Mouse (Mus musculus) embryonic facial prominence, embryonic 15.5 days (tissue): Measurements from ENCODE around the gene Hephl1. TPM values are rescaled to one million over a fixed set of nuclear protein-coding genes. Genes with fewer than 3 reads are reported as not detected.
"Not testable (repeated sequence)": the region's sequence is repeated elsewhere in the genome, so short reads cannot be mapped to it uniquely, and the experiment has no call there.

Experiments used
- ATAC-seq: fragments of 200-750 bp; cut with Nextera tagmentation; 2 replicates; pipeline ENCODE4 v1.8.0; 2017; ENCODE audit warnings: low read depth, moderate TSS enrichment; ENCODE audit not compliant: insufficient number of reproducible peaks, low FRiP score, low TSS enrichment
- H3K27ac ChIP-seq: fragments of 300-500 bp; sonication (generic); replicated peaks from 2 replicates; pipeline ENCODE4 v1.5.1; 2015; ENCODE audit warnings: mild to moderate bottlenecking, inconsistent platforms
- H3K27me3 ChIP-seq: fragments of 300-500 bp; sonication (generic); 2 replicates; pipeline ENCODE4 v1.6.1; 2015; ENCODE audit warnings: inconsistent platforms
- H3K36me3 ChIP-seq: fragments of 300-500 bp; sonication (generic); 2 replicates; pipeline ENCODE4 v1.6.1; 2015; ENCODE audit warnings: mild to moderate bottlenecking, inconsistent platforms
- H3K4me1 ChIP-seq: fragments of 300-500 bp; sonication (generic); 2 replicates; pipeline ENCODE4 v1.6.1; 2015; ENCODE audit warnings: inconsistent platforms
- H3K4me2 ChIP-seq: fragments of 300-500 bp; sonication (generic); replicated peaks from 2 replicates; pipeline ENCODE4 v1.6.1; 2015; ENCODE audit warnings: mild to moderate bottlenecking, inconsistent platforms
- H3K4me3 ChIP-seq: fragments of 300-500 bp; sonication (generic); replicated peaks from 2 replicates; pipeline ENCODE4 v1.5.1; 2015; ENCODE audit warnings: mild to moderate bottlenecking, inconsistent platforms
- H3K9ac ChIP-seq: fragments of 300-500 bp; sonication (generic); 2 replicates; pipeline ENCODE4 v1.6.1; 2015; ENCODE audit warnings: inconsistent platforms
- H3K9me3 ChIP-seq: fragments of 300-500 bp; sonication (generic); replicated peaks from 2 replicates; pipeline ENCODE4 v1.6.1; 2016; ENCODE audit warnings: inconsistent platforms
- WGBS: fragments of 180-500 bp; shearing (Covaris S2); methylation state at CpG from one replicate; pipeline ENCODE4 v1.1.7; 2015; 5-methylcytosine and 5-hydroxymethylcytosine counted together
- polyA plus RNA-seq: library from polyadenylated mRNA; unstranded; fragments of >200 nt; fragmentation: Nextera tagmentation; extraction: Ambion mirVana; gene quantifications from 2 replicates; pipeline ENCODE4 v1.2.1, GENCODE M21; 2015

Hephl1 gene
- polyA plus RNA-seq, 1 experiment from 2014 or later = 0.23 TPM

- no peak overlapping the region for H3K4me3 ChIP-seq
- H3K9ac ChIP-seq = no peak overlapping the region
- no peak for ATAC-seq
- WGBS = 60% methylated on average over 11 of the region's 11 CpGs
- no peak overlapping the region for H3K27ac ChIP-seq
- no peaks in the 10 kb centered on the region for H3K4me1 ChIP-seq
- H3K36me3 ChIP-seq = no peaks in the 10 kb centered on the region
- no peak overlapping the region for H3K4me2 ChIP-seq
- H3K27me3 ChIP-seq = no peaks in the 10 kb centered on the region
- H3K9me3 ChIP-seq = no peaks in the 10 kb centered on the region
Measured at GRCm38 (mm10) chr9:15103579-15104300, 8.2 kb downstream of the Hephl1 start.

GRCm38 (mm10) chr9:15101531-15102161 lies 10.3 kb downstream of the Hephl1 start:
- H3K27me3 ChIP-seq = no peaks in the 10 kb centered on the region
- H3K36me3 ChIP-seq = no peaks in the 10 kb centered on the region
- no peak overlapping the region for H3K9ac ChIP-seq
- H3K4me1 ChIP-seq = no peaks in the 10 kb centered on the region
- no peak for ATAC-seq
- 52% methylated on average over 7 of the region's 7 CpGs for WGBS
- H3K27ac ChIP-seq = no peak overlapping the region
- H3K4me2 ChIP-seq = no peak overlapping the region
- H3K9me3 ChIP-seq = no peaks in the 10 kb centered on the region
- H3K4me3 ChIP-seq = no peak overlapping the region

- not testable (repeated sequence) for H3K4me3 ChIP-seq, H3K36me3 ChIP-seq, H3K27ac ChIP-seq, H3K4me1 ChIP-seq, ATAC-seq, H3K9ac ChIP-seq, H3K4me2 ChIP-seq, H3K9me3 ChIP-seq, H3K27me3 ChIP-seq
- WGBS = 91% methylated on average over 4 of the region's 7 CpGs
Measured at GRCm38 (mm10) chr9:15098421-15098820, 13.5 kb downstream of the Hephl1 start.

GRCm38 (mm10) chr9:15097172-15097571 lies 14.7 kb downstream of the Hephl1 start:
- H3K9ac ChIP-seq = no peak overlapping the region
- no peak overlapping the region for H3K4me2 ChIP-seq
- H3K4me1 ChIP-seq = no peaks in the 10 kb centered on the region
- WGBS = 82% methylated on average over 2 of the region's 2 CpGs
- ATAC-seq = no peak
- H3K27me3 ChIP-seq = no peaks in the 10 kb centered on the region; the same call in 1 of the 2 replicates
- no peak overlapping the region for H3K27ac ChIP-seq
- H3K36me3 ChIP-seq = no peaks in the 10 kb centered on the region
- H3K4me3 ChIP-seq = no peak overlapping the region
- H3K9me3 ChIP-seq = no peaks in the 10 kb centered on the region

GRCm38 (mm10) chr9:15096161-15096560 lies 15.7 kb downstream of the Hephl1 start:
- ATAC-seq = no peak
- H3K4me1 ChIP-seq = no peaks in the 10 kb centered on the region
- H3K4me2 ChIP-seq = no peak overlapping the region
- no peaks in the 10 kb centered on the region for H3K36me3 ChIP-seq
- H3K9me3 ChIP-seq = no peaks in the 10 kb centered on the region
- H3K9ac ChIP-seq = no peak overlapping the region
- 75% methylated on average over 1 of the region's 1 CpGs for WGBS
- no peak overlapping the region for H3K27ac ChIP-seq
- no peaks in the 10 kb centered on the region; the same call in 1 of the 2 replicates for H3K27me3 ChIP-seq
- no peak overlapping the region for H3K4me3 ChIP-seq

- Histone ChIP-seq H3K27me3 (no peaks in the 10 kb centered on the region; the same call in 1 of the 2 replicates), H3K4me2 (no peak overlapping the region), H3K27ac (no peak overlapping the region), H3K36me3 (no peaks in the 10 kb centered on the region), H3K9me3 (no peaks in the 10 kb centered on the region), H3K4me1 (no peaks in the 10 kb centered on the region), H3K9ac (no peak overlapping the region), H3K4me3 (no peak overlapping the region)
- WGBS = 55% methylated on average over 3 of the region's 3 CpGs
- no peak for ATAC-seq
Measured at GRCm38 (mm10) chr9:15095206-15095605, 16.7 kb downstream of the Hephl1 start.

- Histone ChIP-seq H3K9me3 (no peaks in the 10 kb centered on the region), H3K36me3 (no peaks in the 10 kb centered on the region), H3K4me1 (0 out of 2 replicates have a peak, but pooled peaks cover 6% of the 10 kb centered on the region), H3K27ac (no peak overlapping the region), H3K4me2 (no peak overlapping the region), H3K27me3 (no peaks in the 10 kb centered on the region), H3K4me3 (no peak overlapping the region), H3K9ac (no peak overlapping the region)
- no peak for ATAC-seq
- WGBS = 73% methylated on average over 6 of the region's 6 CpGs
Measured at GRCm38 (mm10) chr9:15068686-15069295, 43.1 kb downstream of the Hephl1 start.

- Histone ChIP-seq H3K4me3 (no peak overlapping the region), H3K27ac (no peak overlapping the region), H3K9me3 (no peaks in the 10 kb centered on the region), H3K4me2 (no peak overlapping the region), H3K9ac (no peak overlapping the region), H3K27me3 (no peaks in the 10 kb centered on the region), H3K4me1 (0 out of 2 replicates have a peak, but pooled peaks cover 6% of the 10 kb centered on the region), H3K36me3 (no peaks in the 10 kb centered on the region)
- 74% methylated on average over 7 of the region's 7 CpGs for whole genome bisulfite sequencing
- ATAC-seq = no peak
Measured at GRCm38 (mm10) chr9:15067995-15068685, 43.8 kb downstream of the Hephl1 start.

GRCm38 (mm10) chr9:15064176-15064575 lies 47.7 kb downstream of the Hephl1 start:
- no peaks in the 10 kb centered on the region for H3K36me3 ChIP-seq
- H3K4me2 ChIP-seq = no peak overlapping the region
- 0 out of 2 replicates have a peak, but pooled peaks cover 5% of the 10 kb centered on the region for H3K4me1 ChIP-seq
- ATAC-seq = no peak
- no peak overlapping the region for H3K27ac ChIP-seq
- WGBS = 23% methylated on average over 1 of the region's 1 CpGs
- no peak overlapping the region for H3K4me3 ChIP-seq
- H3K9me3 ChIP-seq = no peaks in the 10 kb centered on the region
- no peak overlapping the region for H3K9ac ChIP-seq
- no peaks in the 10 kb centered on the region for H3K27me3 ChIP-seq

GRCm38 (mm10) chr9:15060847-15061246 lies 51.1 kb downstream of the Hephl1 start:
- Histone ChIP-seq H3K9me3 (no peaks in the 10 kb centered on the region), H3K4me2 (no peak overlapping the region), H3K4me3 (no peak overlapping the region), H3K27ac (no peak overlapping the region), H3K27me3 (no peaks in the 10 kb centered on the region), H3K9ac (no peak overlapping the region), H3K36me3 (no peaks in the 10 kb centered on the region), H3K4me1 (no peaks in the 10 kb centered on the region)
- 83% methylated on average over 5 of the region's 5 CpGs for WGBS
- ATAC-seq = no peak

GRCm38 (mm10) chr9:15060026-15060425 lies 51.9 kb downstream of the Hephl1 start:
- no peak for ATAC-seq
- Histone ChIP-seq H3K36me3 (no peaks in the 10 kb centered on the region), H3K9ac (no peak overlapping the region), H3K9me3 (no peaks in the 10 kb centered on the region), H3K27me3 (no peaks in the 10 kb centered on the region), H3K4me2 (no peak overlapping the region), H3K27ac (no peak overlapping the region), H3K4me1 (no peaks in the 10 kb centered on the region), H3K4me3 (no peak overlapping the region)
- WGBS = 77% methylated on average over 6 of the region's 6 CpGs
